7 mouse cellular contexts compared by ENCODE assay signal in the genomic region with DNA sequence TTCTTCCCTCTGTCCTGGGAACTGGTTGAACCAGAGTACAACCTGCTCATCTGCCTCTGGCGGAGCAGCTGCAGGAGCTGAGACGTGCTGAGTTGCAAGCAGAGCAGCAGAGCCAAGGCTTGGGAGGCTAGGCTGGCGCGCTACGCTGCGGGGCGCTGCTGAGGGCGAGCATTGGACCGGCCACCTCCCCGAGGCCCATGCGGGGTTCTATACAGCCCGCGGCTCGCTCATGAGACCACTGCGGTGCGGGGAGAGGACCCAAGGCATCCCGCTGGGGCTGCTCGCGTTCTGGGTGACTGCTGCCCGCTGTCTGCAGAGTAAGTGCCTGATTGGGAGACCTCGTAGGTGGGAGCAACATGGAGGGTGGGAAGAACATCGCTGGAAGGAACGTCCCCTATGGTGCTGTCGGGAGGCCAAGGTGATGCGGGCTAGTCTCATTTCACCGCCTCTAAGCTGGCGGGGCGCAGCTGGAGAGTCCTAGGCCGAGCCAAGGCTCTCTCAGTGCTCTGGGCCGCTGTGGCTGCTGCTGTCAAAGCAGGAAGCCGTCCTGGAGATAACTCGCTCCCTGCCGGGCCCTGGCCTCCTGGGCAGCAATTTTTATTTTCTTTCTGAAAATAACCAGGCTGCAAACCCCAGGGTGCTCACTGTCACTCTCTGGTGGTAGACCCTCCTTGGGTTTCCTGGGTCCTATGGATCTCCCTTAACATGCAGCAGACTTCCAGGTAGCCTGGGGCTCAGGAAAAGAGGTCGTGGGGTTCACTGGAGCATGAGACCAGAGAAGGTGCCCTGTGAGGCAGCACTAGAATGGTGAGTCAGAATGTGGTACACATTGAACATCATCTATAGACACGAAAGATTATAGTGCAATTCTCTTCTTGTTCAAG. TPM values are rescaled to one million over a fixed set of nuclear protein-coding genes. Genes with fewer than 3 reads are reported as not detected.
DNase-seq lines count a peak whose midpoint lies in the region; ATAC-seq and TF ChIP-seq lines count a peak whose summit lies in the region.

A gene (plus strand): TSS at position 4 of the 884 bp plus-strand sequence.

- H3K4me3 ChIP-seq in ES-Bruce4 (ENCODE audit: low read depth, low read length) (peak within 1 kb of the TSS; percentile 51), MEL (ENCODE audit: control insufficient read depth in 1 of 2, insufficient read depth in 1 of 2, low read depth in 2 of 2, low read length in 2 of 2) (peak within 1 kb of the TSS; percentile 70 to 80)
- H3K4me3 ChIP-seq in forebrain, embryonic 12.5 days (replicated peaks), result peak within 1 kb of the TSS; percentile 47
- H3K4me3 ChIP-seq in hindbrain, embryonic 14.5 days (replicated peaks; ENCODE audit: low read length), result peak within 1 kb of the TSS; percentile 45
- peak within 1 kb of the TSS; percentile 52 for H3K4me3 ChIP-seq in midbrain, embryonic 13.5 days (replicated peaks)
- H3K4me3 ChIP-seq in testis, adult 2 months (ENCODE audit: control insufficient read depth, low read depth, low read length), result peak within 1 kb of the TSS; percentile 63

- ATAC-seq in forebrain, embryonic 12.5 days (ENCODE audit: low FRiP score), result peak; percentile 91
- ATAC-seq in hindbrain, embryonic 14.5 days (ENCODE audit: low FRiP score), result peak; percentile 92
- ATAC-seq in midbrain, embryonic 13.5 days, result peak; percentile 97

- no peaks in the 10 kb centered on the region for H3K9me3 ChIP-seq in ES-Bruce4 (replicated peaks; ENCODE audit: control insufficient read depth, insufficient read depth, low read length, poor library complexity, severe bottlenecking)
- H3K9me3 ChIP-seq in MEL (replicated peaks; ENCODE audit: insufficient read depth, low read length), result no peaks in the 10 kb centered on the region
- no peaks in the 10 kb centered on the region for H3K9me3 ChIP-seq in forebrain, embryonic 12.5 days
- no peaks in the 10 kb centered on the region for H3K9me3 ChIP-seq in hindbrain, embryonic 14.5 days (ENCODE audit: control insufficient read depth, low read length)
- H3K9me3 ChIP-seq in midbrain, embryonic 13.5 days, result no peaks in the 10 kb centered on the region

- peaks cover 13% of the 10 kb centered on the region for H3K79me2 ChIP-seq in MEL (ENCODE audit: control insufficient read depth, insufficient read depth, low read length, poor library complexity)

- intact Hi-C loops in left cerebral cortex, postnatal 36 days (cut with DNase I), result no loop called here

- WGBS in forebrain, embryonic 12.5 days, result 5% methylated on average over 35 of the region's 35 CpGs
- 5% methylated on average over 35 of the region's 35 CpGs for WGBS in hindbrain, embryonic 14.5 days
- 5% methylated on average over 35 of the region's 35 CpGs for WGBS in midbrain, embryonic 13.5 days

- DNase-seq in MEL (ENCODE audit: low read depth, low spot score), result peak; percentile 93
- peak; percentile 62 for DNase-seq in hindbrain, embryonic 14.5 days (ENCODE audit: low spot score)
- DNase-seq in left cerebral cortex, postnatal 36 days (ENCODE audit: low spot score in 2 of 2), result peak; percentile 20 to 43

- H3K27me3 ChIP-seq in ES-Bruce4 (ENCODE audit: control insufficient read depth, insufficient read depth, low read length, poor library complexity, severe bottlenecking) (no peaks in the 10 kb centered on the region), MEL (ENCODE audit: control insufficient read depth in 1 of 2, insufficient read depth in 2 of 2, low read length in 2 of 2) (no peaks in the 10 kb centered on the region)
- H3K27me3 ChIP-seq in forebrain, embryonic 12.5 days, result peaks cover 17% of the 10 kb centered on the region; the same call in 1 of the 2 replicates
- no peaks in the 10 kb centered on the region for H3K27me3 ChIP-seq in hindbrain, embryonic 14.5 days (ENCODE audit: control insufficient read depth, insufficient read depth, low read length)
- H3K27me3 ChIP-seq in midbrain, embryonic 13.5 days, result 0 out of 2 replicates have a peak, but pooled peaks cover 8% of the 10 kb centered on the region
- no peaks in the 10 kb centered on the region for H3K27me3 ChIP-seq in testis, adult 2 months (ENCODE audit: control insufficient read depth, insufficient read depth, low read length)

- no peak for TF ChIP-seq CTCF in ES-Bruce4 (IDR thresholded peaks at IDR 0.05; ENCODE audit: low read depth, low read length)
- TF ChIP-seq CTCF in MEL (IDR thresholded peaks at IDR 0.05 in 2 of 3, conservative IDR thresholded peaks at IDR 0.05 in 1 of 3; ENCODE audit: control insufficient read depth in 1 of 3, insufficient read depth in 1 of 3, low read depth in 2 of 3, low read length in 3 of 3, poor library complexity in 1 of 3, severe bottlenecking in 1 of 3), result peak; percentile 47 to 75 (median 65); a peak in 5 of 6 replicates
- TF ChIP-seq CTCF in testis, adult 2 months (IDR thresholded peaks at IDR 0.05; ENCODE audit: control insufficient read depth, insufficient read depth, insufficient replicate concordance, low read depth, low read length), result no peak

- TF ChIP-seq POLR2A in ES-Bruce4 (IDR thresholded peaks at IDR 0.05; ENCODE audit: insufficient read depth, low read length), result no peak
- peak in 1 of 2 experiments; percentile 66; a peak in 2 of 4 replicates for TF ChIP-seq POLR2A in MEL (IDR thresholded peaks at IDR 0.05; ENCODE audit: control insufficient read depth in 1 of 2, insufficient read depth in 1 of 2, low read depth in 1 of 2, low read length in 2 of 2, poor library complexity in 1 of 2)
- no peak for TF ChIP-seq POLR2A in testis, adult 2 months (IDR thresholded peaks at IDR 0.05; ENCODE audit: control insufficient read depth, low read depth, low read length)

- peak within 1 kb of the TSS; percentile 80 for H3K4me2 ChIP-seq in forebrain, embryonic 12.5 days
- peak within 1 kb of the TSS; percentile 73 for H3K4me2 ChIP-seq in hindbrain, embryonic 14.5 days (replicated peaks)
- peak within 1 kb of the TSS; percentile 74 for H3K4me2 ChIP-seq in midbrain, embryonic 13.5 days (replicated peaks)

- TF ChIP-seq RAD21 in MEL (IDR thresholded peaks at IDR 0.05; ENCODE audit: low read depth, low read length), result peak; percentile 16

- peaks cover 5% of the 10 kb centered on the region for H3K4me1 ChIP-seq in ES-Bruce4 (ENCODE audit: control insufficient read depth, insufficient read depth, low read length)
- peaks cover 24 to 32% of the 10 kb centered on the region in 2 experiments for H3K4me1 ChIP-seq in MEL (ENCODE audit: control insufficient read depth in 1 of 2, insufficient read depth in 2 of 2, low read length in 2 of 2)
- peaks cover 12% of the 10 kb centered on the region for H3K4me1 ChIP-seq in forebrain, embryonic 12.5 days
- peaks cover 14% of the 10 kb centered on the region for H3K4me1 ChIP-seq in hindbrain, embryonic 14.5 days (replicated peaks; ENCODE audit: control insufficient read depth, insufficient read depth, low read length)
- peaks cover 18% of the 10 kb centered on the region for H3K4me1 ChIP-seq in midbrain, embryonic 13.5 days (replicated peaks)
- peaks cover 12% of the 10 kb centered on the region for H3K4me1 ChIP-seq in testis, adult 2 months (ENCODE audit: control insufficient read depth, insufficient read depth, low read length)

- H3K27ac ChIP-seq in ES-Bruce4 (ENCODE audit: insufficient read depth, low read length), result peak within 1 kb of the TSS; percentile 43; the same call in 1 of the 2 replicates
- H3K27ac ChIP-seq in MEL (ENCODE audit: control insufficient read depth, low read depth, low read length), result peak within 1 kb of the TSS; percentile 11
- 0 out of 2 replicates have a peak within 1 kb of the TSS, but pooled peaks have one; percentile 25 for H3K27ac ChIP-seq in forebrain, embryonic 12.5 days
- peak within 1 kb of the TSS; percentile 78 for H3K27ac ChIP-seq in hindbrain, embryonic 14.5 days
- H3K27ac ChIP-seq in midbrain, embryonic 13.5 days, result peak within 1 kb of the TSS; percentile 67
- H3K27ac ChIP-seq in testis, adult 2 months (ENCODE audit: control insufficient read depth, insufficient read depth, low read depth, low read length), result no peak within 1 kb of the TSS

- H3K36me3 ChIP-seq in ES-Bruce4 (ENCODE audit: control insufficient read depth, insufficient read depth, low read length, poor library complexity, severe bottlenecking) (no peaks in the 10 kb centered on the region), MEL (ENCODE audit: control insufficient read depth in 1 of 2, insufficient read depth in 2 of 2, low read length in 2 of 2) (peaks cover 0 to 28% of the 10 kb centered on the region in 2 experiments; a peak in 2 of 4 replicates)
- H3K36me3 ChIP-seq in forebrain, embryonic 12.5 days (replicated peaks), result no peaks in the 10 kb centered on the region
- H3K36me3 ChIP-seq in hindbrain, embryonic 14.5 days (replicated peaks; ENCODE audit: control insufficient read depth, insufficient read depth), result no peaks in the 10 kb centered on the region
- no peaks in the 10 kb centered on the region for H3K36me3 ChIP-seq in midbrain, embryonic 13.5 days
- no peaks in the 10 kb centered on the region for H3K36me3 ChIP-seq in testis, adult 2 months (ENCODE audit: control insufficient read depth, insufficient read depth, low read length)

- TF ChIP-seq EP300 in ES-Bruce4 (IDR thresholded peaks at IDR 0.05; ENCODE audit: insufficient read depth, low read depth, low read length) (no peak), MEL (IDR thresholded peaks at IDR 0.05; ENCODE audit: low read depth in 1 of 2, low read length in 2 of 2) (peak; percentile 38 to 73; a peak in 3 of 4 replicates)

- peak within 1 kb of the TSS; percentile 9; the same call in 1 of the 2 replicates for H3K9ac ChIP-seq in ES-Bruce4 (ENCODE audit: low read depth, poor library complexity, severe bottlenecking)
- H3K9ac ChIP-seq in MEL (ENCODE audit: control insufficient read depth, low read depth, low read length, poor library complexity, severe bottlenecking), result peak within 1 kb of the TSS; percentile 70
- peak within 1 kb of the TSS; percentile 61 for H3K9ac ChIP-seq in forebrain, embryonic 12.5 days
- peak within 1 kb of the TSS; percentile 75 for H3K9ac ChIP-seq in hindbrain, embryonic 14.5 days
- H3K9ac ChIP-seq in midbrain, embryonic 13.5 days (replicated peaks), result peak within 1 kb of the TSS; percentile 74

TF ChIP-seq in MEL, 35 proteins besides CTCF, POLR2A, EP300 and RAD21 (continues in another document):
- TF ChIP-seq POLR2AphosphoS5 (IDR thresholded peaks at IDR 0.05; ENCODE audit: borderline replicate concordance, low read depth, low read length), result peak; percentile 37; the same call in 1 of the 2 replicates
- peak; percentile 97 for TF ChIP-seq UBTF (IDR thresholded peaks at IDR 0.05; ENCODE audit: borderline replicate concordance, insufficient read depth, low read depth, low read length)

RNA-seq across cellular contexts. Expression of the gene that starts here (rescaled TPM):
- polyA plus RNA-seq in ES-Bruce4 (2011; ENCODE audit: insufficient read depth, insufficient read length, low read depth, missing spikeins) (1.7 and 1.8 TPM in 2 replicates), MEL (2012; ENCODE audit: insufficient read depth in 1 of 2, insufficient read length in 2 of 2, low read depth in 1 of 2, low replicate concordance in 2 of 2, missing spikeins in 1 of 2) (10 to 100 TPM in 1 of 2 experiments, not detected in 1; 23.5 TPM)
- total RNA-seq in MEL (2012; rRNA removed), result 18.0 and 27.0 TPM in 2 replicates
- polyA plus RNA-seq in forebrain, embryonic 12.5 days (2016; fragmentation: Nextera tagmentation; extraction: Ambion mirVana), result 1.1 and 2.5 TPM in 2 replicates
- 30.5 and 35.9 TPM in 2 replicates for polyA plus RNA-seq in hindbrain, embryonic 14.5 days (2014; fragmentation: Nextera tagmentation; extraction: Ambion mirVana)
- 1 to 10 TPM; 8.5 to 9.8 TPM for total RNA-seq in left cerebral cortex, postnatal 36 days (2021)
- polyA plus RNA-seq in midbrain, embryonic 13.5 days (2015; fragmentation: Nextera tagmentation; extraction: Ambion mirVana), result 9.9 and 11.2 TPM in 2 replicates
- 0.40 and 0.43 TPM in 2 replicates for polyA plus RNA-seq in testis, adult 2 months (2012; rRNA removed)

Comparison
In these comparisons a context has a peak if more than half of its experiments do, and no peak if none do; other contexts are left out.
1. H3K9ac ChIP-seq: peak in every context shown above with its lines; median percentile 75 in hindbrain, embryonic 14.5 days; 74 in midbrain, embryonic 13.5 days; 70 in MEL; 61 in forebrain, embryonic 12.5 days; 9 in ES-Bruce4.
2. CTCF ChIP-seq: peak in MEL (3 of 3); none in ES-Bruce4 (single experiment) and testis, adult 2 months (single experiment).
3. DNase-seq: peak in every context shown above with its lines; median percentile 93 in MEL; 62 in hindbrain, embryonic 14.5 days; 32 in left cerebral cortex, postnatal 36 days.
4. Peak in every context shown above with its lines, with median percentiles within 50 percentile points of each other: H3K4me3 ChIP-seq, ATAC-seq and H3K4me2 ChIP-seq.